Mouse (Mus musculus) ovary, adult 2 months (tissue): Measurements from ENCODE around the gene Tceanc. TPM values are rescaled to one million over a fixed set of nuclear protein-coding genes. Genes with fewer than 3 reads are reported as not detected.

Experiments used
- polyA plus RNA-seq: library from polyadenylated mRNA; depleted of rRNA; stranded (reverse); fragments of >200 nt; gene quantifications from 2 replicates; pipeline ENCODE4 v1.2.3, GENCODE M21; 2012; rRNA removed

The Tceanc gene
- polyA plus RNA-seq: 0.97 and 1.00 TPM in 2 replicates

DNA sequence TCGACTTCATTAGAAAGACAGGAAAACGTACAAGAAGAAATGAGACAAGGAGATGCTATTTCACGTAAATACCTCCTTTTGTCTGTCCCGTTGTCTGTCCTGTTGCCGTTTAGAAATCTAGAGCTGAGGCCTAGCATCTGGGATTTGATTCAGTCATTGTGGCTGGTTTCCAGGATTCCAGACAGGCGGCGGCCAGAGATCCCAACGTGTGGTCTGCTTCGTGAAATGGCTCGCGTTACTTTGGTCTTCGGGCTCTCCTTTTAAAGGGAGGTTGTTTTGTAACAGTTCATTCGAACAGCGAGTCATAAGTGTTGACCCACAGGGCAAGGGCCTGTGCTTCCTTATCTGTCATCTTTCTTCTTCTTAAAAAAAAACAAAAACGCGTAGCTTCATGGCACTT, at the start of gene Tceanc:
TSS of gene Tceanc (minus strand) at position 223 of the 400 bp plus-strand sequence.

DNA sequence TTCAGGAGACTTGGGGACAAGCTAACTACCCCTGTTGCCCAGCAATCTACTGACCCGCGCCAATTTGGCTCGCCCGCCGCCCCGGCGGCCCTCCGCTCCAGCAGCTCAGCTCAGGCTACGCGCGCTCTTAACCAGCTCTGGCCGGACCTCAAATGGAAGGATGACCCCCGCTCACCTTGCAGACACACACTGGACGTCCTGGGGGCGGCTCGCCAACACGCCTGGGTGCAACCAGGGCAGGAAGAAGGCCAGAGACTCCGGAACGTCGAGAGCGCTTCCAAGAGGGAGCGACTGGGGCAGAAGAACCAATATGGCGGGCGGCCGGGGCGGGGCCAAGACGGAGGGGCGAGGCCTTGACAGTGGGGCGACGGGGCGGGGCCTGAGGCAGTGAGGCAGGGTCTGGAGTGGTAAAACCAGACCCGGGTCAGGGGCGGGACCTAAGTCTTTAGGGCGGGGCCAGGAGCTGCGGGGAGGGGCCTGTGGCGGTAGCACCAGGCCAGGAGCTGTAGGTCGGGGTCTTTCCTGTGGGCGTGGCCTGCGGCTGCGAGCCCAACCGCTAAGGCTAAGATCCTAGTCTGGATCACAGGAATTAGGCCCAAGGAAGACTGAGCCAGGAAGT, 38.9 kb downstream of the Tceanc start, which contains the start of gene Rab9:
TSS of gene Rab9 (minus strand) at position 503 of the 619 bp plus-strand sequence.

Other genes with a start within 250 kb of the Tceanc start
- 1.3 and 1.5 TPM in 2 replicates for gene Trappc2, start 78.0 kb downstream of the Tceanc start, polyA plus RNA-seq
- gene Ofd1, start 77.9 kb downstream of the Tceanc start, polyA plus RNA-seq: 0.99 and 1.5 TPM in 2 replicates
- 2.6 and 3.9 TPM in 2 replicates for gene Rab9, start 38.7 kb downstream of the Tceanc start, polyA plus RNA-seq
- 3.1 and 3.4 TPM in 2 replicates for gene Egfl6, start 67.2 kb upstream of the Tceanc start, polyA plus RNA-seq